Mouse (Mus musculus) layer of hippocampus, adult 8-10 months (tissue): ENCODE data around the gene Arhgap6. TPM values are rescaled to one million over a fixed set of nuclear protein-coding genes. Genes with fewer than 3 reads are reported as not detected.

Experiments used
- DNase-seq, 2 experiments: peaks; one replicate each; pipeline ENCODE4 v3.0.0; 2022; ENCODE audit warnings: low spot score in 2 of 2
- total RNA-seq, 4 experiments: library from RNA; stranded (reverse); gene quantifications; 2 replicates each; pipeline ENCODE4 v1.2.4; 2022

Gene Arhgap6
- total RNA-seq = 1 to 10 TPM; 4.0 to 4.9 (median 4.2) TPM

DNA sequence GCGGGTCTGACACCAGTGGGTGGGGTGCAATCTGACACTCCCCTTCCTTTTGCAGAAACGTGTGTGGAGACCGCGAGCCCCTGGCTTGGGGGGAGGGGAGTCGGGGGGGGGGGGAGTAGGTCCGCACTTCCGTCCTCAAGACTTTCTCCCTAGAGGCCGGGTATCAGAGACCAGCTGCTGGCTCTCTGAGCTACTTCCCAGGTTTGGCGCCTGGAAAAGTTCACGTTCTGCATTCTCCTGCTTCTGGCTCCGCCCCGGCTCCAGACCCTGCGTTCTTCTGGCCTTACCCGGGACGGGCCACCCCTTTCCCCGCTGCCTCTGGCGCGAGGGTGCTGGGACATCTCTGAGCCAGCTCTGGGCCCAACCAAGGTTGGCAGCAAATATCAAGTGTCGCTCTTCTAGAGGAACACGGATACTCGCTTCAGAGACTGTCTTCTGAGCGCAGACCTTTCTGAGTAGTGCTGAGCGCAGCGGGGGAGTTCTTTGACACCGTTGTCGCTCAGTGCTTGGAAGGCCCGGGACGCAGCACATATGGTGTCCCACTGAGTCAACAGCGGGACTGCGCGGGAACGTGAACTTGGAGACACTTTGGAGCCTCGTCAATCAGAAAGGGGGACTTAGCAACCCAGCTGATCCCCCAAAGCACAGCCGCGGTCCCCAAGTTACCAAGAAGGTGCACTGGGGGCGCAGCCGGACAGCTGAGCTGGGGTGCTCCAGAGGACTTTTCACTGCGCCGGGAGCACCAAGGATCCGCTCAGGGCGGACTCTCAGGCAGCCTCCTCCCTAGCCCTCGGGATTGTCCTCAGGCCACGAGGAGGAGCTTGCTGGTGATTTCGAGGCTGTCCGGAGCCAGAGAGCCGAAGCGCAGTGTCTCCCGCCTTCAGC lies at the start of gene Arhgap6:
TSS of gene Arhgap6 (plus strand) at position 126 of the 885 bp plus-strand sequence.
- no peak for DNase-seq

DNA sequence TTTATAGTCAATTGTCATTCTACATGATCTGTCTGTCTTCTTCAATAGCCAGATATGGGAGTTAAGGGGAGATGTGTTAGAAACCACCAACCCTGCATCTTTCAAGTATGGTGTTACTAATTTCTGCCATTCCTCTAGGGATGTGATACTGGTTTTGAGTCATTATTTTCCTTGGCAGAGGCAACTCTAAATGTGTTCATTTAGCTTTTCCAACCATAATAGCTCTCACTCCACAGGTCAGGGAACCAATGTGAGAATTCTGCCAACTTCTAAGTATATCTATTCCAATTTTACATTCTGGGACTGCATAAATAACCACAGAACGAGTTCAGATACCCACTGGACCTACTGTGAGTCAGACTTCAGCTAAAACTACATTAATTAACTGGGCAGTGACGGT lies 47.9 kb upstream of the Arhgap6 start:
- DNase-seq = no peak

DNA sequence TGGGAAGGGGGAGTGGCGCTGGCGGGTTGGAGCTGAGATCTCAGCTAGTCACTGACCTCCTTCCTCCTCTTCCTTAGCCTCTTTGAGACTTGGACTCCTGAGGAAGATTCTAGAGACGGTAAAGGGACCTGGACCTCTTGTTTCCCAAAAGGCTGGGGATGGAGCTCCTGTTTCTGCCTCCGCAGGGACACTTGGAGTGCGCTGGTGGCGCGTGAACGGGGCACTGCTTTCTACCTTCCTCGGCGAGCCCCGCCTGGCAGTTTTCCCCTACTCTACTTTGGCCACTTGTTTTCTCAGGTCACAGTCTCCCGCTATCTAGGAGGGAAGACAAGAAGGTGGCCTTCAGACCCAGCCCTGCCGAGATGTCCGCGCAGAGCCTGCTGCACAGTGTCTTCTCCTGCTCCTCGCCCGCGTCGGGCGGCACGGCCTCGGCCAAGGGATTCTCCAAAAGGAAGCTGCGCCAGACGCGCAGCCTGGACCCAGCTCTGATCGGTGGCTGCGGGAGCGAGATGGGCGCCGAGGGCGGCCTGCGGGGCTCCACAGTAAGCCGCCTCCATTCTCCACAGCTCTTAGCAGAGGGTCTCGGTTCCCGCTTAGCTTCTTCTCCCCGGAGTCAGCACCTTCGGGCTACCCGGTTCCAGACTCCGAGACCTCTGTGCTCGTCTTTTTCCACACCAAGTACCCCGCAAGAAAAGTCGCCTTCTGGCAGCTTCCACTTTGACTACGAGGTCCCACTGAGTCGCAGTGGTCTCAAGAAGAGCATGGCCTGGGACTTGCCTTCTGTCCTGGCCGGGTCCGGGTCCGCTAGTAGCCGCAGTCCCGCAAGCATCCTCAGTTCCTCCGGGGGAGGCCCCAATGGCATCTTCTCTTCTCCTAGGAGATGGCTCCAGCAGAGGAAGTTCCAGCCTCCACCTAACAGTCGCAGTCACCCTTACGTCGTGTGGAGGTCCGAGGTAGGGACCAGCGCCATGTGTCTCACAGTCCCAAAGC lies 1.3 kb downstream of the Arhgap6 start:
- DNase-seq = no peak

DNA sequence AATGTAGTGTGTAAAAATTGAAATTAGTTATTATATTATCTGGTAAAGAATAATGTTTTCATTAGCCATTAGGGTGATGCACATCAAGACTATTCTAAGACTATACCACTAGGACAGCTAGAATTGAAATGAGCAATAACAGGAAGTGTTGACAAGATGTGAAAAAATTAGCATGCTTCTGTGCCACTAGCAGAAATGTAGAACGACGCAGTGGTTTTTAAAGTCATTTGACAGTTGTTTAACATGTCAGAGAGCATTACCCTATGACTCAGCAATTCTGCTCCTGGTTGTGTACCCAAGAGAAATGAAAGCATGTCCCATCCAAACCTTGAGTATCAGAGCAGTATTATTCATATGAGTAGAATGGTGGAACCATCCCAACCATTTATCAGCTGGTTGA lies 9.8 kb downstream of the Arhgap6 start:
- no peak for DNase-seq

DNA sequence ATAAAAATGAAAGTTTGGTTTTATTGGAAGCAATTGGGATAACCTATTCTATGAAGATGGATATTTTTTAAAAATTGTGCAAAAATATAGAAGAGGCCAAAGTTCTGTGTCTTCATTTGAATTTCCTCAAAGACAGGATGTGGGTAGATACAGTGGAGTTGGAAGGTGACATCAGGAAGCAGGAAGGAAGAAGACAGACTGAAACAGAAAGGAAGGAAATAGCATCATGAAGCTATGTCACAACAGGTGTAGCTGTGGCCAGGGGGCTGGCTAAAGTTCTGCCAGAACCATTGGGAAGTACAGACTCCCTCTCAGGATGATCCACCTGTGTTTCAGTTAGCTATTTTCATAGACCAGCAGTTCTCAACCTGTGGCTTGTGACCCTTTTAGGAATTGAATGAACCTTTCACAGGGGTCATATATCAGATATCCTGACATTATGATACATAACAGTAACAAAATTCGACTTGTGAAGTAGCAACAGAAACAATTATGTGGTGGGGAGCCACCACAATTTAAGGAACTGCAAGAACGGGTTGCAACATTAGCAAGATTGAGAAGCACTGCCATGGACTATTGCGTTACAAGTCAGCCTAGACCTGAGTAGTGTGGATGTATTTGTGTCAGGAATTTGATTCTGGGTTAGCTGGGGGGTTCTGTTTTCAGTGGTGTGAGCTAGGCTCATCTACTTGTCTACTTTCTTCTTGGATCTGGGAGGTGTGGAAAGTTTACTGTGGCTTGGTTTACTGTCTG lies 15.8 kb downstream of the Arhgap6 start:
- no peak for DNase-seq

DNA sequence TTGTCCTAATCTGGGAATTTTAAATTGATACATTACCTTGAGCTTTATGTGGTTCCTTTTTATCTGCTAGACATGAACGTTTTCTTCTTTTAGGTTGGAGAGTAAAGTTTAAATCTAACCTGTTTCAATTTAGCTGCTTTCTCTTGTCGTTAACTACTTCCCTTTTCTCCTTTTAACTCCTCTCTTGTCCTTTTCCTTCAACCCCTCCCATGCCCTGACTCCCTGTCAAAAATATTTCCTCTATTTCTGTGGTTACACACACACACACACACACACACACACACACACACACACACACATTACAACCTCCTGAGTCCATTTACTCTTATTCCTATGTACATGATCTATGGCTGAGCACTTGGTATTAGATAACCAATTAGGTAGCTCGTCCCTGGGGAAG lies 24.0 kb downstream of the Arhgap6 start:
- DNase-seq = no peak

DNA sequence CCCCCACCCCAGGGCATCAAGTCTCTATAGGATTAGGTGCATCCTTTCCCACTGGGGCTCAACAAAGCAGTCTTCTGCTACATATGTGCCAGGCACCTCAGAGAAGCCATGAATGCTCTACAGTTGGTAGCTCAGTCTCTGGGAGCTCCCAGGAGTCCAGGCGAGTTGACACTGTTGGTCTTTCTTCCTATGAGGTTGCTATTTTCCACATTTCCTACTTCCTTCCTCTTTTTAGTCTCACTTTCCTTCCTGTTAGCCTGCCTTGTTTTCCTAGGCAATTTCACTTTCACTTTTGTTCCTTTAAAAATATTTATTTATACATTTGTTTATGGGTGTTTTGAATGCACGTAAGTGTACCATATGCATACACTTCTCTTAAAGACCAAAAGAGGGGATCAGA lies 29.3 kb downstream of the Arhgap6 start:
- no peak for DNase-seq

DNA sequence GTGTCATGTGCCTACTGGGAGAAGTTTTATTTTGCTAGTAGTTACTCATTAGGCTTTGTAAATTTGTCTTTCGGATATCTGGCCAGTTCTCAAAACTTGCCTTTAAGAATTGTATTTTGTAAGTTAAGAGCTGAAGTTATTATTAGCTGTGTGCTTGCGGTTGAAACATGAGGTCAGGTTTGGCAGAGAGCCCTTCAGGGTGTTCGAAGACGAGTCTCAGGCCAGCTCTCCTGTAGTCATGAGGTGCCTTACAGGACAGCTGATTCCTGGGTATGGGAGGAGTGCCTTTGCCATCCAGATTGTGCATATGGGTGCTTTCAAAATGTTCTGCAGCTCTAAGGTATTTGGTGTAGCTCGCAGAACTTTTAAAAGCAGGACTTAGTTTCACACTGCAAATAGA lies 37.4 kb downstream of the Arhgap6 start:
- DNase-seq = no peak

DNA sequence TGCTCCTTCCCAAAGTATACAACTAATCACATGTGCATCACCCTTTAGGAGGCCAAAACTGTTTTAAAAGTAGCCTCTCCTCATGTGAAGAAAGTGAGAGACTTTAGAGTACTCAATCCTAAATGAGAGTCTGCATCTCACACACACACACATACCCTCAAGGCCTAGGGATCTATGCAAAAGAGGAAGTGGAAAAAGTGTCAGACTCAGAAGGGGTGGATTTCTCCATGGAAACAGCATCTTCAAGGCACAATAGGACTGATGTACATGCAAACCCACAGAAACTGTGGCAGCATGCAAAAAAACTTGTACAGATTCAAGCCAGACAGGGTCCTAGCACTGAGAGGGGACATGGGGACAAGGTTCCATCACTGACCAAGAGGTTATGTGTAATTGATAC lies 53.2 kb downstream of the Arhgap6 start:
- no peak for DNase-seq

DNA sequence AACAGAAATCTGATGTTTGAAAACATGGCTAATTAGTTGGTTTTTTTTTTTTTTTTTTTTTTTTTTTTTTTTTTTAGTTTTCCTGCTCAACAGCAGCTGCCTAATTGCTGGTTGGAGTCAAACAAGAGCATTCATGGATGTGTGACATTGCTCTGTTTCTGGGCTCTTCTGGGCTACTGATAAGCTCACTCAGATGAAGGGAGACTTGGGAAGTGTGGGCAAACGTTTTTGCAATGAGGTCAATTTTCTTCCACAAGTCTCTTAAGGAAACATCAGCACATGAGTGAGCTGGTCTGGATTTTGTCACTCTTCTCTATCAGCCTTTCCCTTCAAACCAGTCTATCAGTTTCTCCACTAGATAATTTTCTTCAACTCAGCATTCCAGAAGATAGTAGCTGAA lies 79.8 kb downstream of the Arhgap6 start:
- no peak for DNase-seq

DNA sequence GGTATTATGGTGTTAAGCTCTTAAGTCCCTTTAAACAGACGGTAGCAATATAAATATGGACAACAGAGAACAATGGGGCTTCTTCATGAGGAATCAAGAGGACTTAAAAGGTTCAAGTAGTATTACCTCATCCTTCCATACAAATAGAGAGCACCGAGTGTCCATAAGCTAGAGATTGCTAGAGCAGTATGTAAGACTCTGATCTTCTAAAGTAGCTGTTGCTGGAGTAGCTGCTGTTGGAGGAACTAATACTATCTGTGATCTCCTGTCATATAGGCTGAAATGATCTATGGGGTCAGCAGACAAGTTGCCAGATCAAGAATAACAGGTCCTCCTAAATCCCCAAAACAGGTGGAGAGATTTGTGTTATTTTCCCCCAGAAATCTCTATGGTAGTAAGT lies 108.7 kb downstream of the Arhgap6 start:
- DNase-seq = no peak

DNA sequence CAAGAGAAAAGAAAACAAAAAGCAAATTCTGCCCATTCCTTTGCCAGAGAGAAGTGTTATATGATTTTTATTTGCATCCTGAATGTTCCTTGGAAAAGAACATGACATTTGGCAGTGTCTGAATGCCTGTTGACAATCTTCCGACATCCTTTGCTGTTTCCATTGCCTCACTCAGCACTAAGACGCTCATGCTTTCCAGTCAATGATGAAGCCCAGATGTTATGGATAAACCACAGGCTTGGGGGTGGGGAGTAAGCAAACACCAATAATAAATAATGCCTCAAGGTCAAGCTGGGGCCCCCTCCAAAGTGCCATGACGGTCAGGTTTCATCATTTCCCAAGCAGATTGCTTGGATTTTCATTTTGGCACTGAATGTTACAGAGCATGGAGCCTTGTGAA lies 109.2 kb downstream of the Arhgap6 start:
- DNase-seq = no peak

DNA sequence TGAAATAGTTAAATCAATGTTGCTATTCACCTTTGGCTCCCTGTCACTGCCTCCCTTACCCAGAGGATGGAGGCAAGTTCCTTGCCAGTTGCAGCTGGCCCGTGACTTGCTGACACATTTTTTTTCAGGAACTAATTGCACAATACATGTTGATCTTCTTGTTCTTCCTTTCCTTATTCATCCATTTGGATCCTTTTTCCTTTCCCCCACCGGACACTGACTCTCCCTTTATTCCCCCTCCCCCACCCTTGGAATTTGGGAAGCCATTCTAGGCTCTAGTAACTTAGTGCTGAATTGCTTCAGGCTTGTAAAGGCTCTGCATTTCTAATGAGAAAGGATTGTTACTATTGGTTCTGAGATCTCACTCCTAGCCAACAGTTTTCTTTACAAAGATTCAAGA lies 112.7 kb downstream of the Arhgap6 start:
- no peak for DNase-seq

DNA sequence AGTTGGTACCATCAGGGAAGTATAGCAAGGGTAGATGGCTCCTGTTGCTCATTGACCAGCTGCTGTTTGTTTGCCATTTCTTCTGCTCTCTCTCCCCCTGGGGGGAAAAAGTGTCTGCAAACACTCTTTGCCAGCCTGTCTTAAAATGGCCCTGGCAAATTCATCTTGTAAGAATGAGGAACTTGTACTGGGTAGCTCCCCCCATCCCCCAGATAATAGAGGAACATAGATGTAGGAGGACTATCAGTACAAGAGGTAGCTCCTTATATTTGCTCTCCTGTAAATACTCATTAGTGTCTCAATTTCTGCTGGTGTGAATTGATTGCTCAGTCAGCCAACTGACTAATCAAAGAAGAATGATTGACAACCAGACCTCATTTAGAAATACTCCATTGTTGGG lies 118.6 kb downstream of the Arhgap6 start:
- no peak for DNase-seq

DNA sequence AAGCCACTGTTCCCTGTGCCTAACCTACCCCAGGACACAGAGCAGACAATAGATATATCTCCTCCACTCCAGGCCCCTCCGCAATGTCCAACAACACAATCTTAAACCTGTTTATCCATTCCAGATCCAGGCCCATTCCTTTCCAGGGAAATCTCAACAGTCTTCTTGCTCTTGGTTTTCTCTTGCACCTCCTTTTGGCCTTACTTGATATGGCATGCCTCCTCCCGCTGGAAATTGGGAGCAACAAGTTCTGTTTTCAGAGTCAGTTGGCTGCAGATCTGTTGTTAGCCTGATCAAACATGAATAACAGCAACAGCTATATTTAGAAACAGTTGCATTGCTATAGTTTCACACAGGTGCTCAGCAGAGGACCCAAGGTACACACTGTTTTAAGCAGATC lies 126.0 kb downstream of the Arhgap6 start:
- DNase-seq = no peak

DNA sequence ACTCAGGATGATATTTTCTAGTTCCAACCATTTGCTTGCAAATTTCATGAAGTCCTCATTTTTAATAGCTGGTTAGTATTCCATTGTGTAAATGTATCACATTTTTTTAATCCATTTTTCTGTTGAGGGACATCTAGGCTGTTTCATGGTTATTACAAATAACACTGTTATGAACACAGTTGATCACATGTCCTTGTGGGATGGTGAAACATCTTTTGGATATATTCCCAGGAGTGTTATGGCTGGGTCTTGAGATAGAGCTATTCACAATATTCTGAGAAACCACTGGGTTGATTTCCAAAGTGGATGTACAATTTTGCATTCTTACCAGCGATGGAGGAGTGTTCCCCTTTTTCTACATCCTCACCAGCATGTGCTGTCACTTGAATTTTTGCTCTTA lies 137.5 kb downstream of the Arhgap6 start:
- DNase-seq = no peak

DNA sequence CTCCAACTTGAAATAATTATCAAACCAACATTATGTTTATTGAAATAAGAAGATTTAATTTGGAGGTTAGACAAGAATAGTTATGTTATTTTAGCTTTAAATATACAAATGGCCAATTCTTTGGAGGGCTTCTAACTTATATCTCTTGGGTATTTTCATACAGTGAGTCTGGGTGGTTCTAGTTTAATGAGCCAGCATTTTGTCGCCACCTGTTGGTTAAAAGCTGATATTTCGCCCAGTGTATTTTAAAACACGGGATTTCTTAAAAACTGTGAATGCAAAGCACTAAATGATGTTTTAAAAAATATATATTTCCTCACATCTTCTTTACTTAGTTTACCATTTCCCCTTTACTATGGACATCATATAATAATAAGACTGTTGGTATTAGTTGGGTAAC lies 140.5 kb downstream of the Arhgap6 start:
- peak in 1 of 2 experiments; percentile 14 for DNase-seq

DNA sequence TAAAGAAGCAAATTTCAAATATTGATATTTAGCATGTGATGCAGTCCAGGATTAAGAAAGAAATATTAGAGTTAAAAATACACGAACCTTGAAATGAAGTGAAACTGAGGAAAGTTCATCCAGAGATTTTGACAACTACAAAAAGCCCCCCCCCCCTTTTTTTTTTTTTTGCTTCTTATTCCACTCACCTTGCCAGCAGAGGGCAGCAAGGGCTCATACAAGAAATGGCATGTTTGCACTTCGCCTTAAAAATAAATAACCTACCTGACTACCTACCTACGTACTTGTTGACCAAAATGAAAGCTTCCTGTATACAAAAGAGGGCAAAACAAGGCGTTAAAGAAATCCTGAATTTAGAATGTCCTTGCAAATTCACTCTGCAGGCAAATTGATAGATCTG lies 143.0 kb downstream of the Arhgap6 start:
- DNase-seq = no peak

DNA sequence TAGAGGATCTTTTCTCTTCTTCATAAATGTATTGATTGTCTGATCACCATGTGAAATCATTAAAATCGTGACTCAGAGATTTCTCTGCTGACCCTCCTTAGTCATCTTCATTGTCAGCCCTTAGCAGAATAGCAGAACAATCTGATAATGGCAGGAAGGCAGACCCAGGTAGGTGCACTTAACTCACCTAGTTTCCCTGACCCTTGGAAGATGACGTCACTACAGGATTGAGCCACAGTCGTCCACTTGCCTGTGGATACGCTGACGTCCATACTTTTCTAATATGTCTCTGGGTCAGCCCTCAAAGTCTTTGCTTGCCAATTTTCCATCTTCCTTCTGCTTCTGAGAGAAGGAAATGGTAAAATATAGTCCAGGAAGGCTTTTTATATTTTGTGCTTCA lies 146.8 kb downstream of the Arhgap6 start:
- DNase-seq = no peak

DNA sequence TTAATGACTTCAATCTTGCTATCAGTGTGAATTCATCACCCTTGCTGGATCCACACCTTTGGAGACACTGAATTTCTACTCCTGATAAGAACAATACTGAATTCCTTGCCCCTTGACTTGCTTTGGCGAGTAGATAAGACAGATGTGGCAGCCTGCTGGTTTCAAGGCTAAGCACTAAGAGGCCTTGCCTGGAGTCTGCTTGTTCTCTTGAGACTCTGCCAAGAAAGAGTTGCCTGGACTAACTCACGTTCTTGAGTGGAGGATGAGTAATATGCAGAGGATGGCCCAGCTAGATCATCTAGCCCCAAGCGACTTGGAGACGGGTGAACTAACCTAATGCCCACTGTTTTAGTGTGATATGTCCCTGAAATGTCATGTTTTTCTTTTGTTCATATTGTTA lies 148.3 kb downstream of the Arhgap6 start:
- no peak for DNase-seq

DNA sequence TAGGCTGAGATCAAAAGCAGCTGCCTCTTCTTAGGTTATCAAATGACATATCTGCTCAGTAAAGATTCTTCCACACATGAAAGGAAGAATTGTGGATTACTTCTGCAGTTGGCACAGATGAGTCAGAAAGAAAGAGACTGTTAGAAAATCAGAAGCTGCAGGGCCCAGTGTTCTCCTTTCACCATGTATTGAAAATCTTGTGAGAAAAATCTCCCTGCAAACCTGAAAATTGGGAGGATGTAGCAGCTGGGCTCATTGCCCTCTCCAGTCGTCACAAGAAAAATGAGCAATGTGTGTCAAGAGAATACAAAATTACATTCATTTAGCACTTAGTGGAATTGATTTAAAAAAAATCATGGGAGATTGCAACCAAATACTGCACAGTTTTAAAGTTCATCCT lies 180.5 kb downstream of the Arhgap6 start:
- no peak for DNase-seq

DNA sequence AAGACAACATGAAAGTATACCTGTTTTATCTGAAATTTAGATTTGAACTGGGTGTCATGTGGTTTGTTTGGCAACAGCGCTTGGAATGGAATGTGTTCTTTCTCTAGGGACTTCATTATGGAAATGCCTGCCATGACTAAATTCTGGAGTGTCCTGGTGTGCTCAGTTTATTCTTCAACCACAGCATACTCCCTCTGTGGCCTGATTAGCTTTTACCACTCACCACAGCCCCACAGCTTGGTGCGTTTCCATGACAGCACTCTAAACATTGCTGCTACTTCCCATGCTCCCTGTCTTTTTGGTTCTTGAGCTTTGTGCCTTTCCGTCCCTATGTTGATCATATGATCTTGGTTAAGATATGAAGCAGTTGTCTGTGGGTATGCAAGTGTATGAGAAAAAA lies 182.9 kb downstream of the Arhgap6 start:
- no peak for DNase-seq
